Mouse (Mus musculus) cerebral cortex, adult 2 months (tissue): ENCODE results near the gene Galnt4.

Experiments
- WGBS: fragments of 180-500 bp; shearing (Covaris S2); methylation state at CpG from one replicate; pipeline ENCODE4 v1.1.7; 2018; 5-methylcytosine and 5-hydroxymethylcytosine counted together

Gene Galnt4

DNA sequence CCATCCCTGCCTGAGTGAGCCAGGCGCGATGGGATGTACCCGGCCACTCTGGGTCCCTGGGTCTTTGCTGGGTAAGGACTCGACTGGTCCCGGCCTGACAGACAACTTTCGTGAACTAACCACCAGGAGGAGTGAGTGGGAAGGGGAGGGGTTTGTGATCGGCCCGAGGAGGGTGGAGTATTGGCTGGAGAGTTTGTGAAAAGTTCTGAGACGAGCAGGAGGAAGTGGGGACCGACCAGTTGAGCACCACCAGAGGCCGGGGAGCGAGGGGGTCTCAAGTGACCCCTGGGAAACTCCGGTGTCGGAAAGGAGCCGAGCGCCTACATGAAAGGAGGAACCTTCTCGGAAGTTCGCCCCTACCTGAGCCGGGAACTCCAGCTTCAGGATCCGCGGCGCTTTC is at the start of gene Galnt4:
Gene Galnt4, plus strand, starts transcription at position 196 of the 400 bp plus-strand sequence.
- WGBS, result 1% methylated on average over 22 of the region's 22 CpGs

GRCm38 (mm10) chr10:99060588-99060987 is 47.4 kb upstream of the Galnt4 start:
- 84% methylated on average over 7 of the region's 7 CpGs for WGBS

GRCm38 (mm10) chr10:99061418-99061817 is 46.5 kb upstream of the Galnt4 start:
- 90% methylated on average over 10 of the region's 10 CpGs for WGBS

DNA sequence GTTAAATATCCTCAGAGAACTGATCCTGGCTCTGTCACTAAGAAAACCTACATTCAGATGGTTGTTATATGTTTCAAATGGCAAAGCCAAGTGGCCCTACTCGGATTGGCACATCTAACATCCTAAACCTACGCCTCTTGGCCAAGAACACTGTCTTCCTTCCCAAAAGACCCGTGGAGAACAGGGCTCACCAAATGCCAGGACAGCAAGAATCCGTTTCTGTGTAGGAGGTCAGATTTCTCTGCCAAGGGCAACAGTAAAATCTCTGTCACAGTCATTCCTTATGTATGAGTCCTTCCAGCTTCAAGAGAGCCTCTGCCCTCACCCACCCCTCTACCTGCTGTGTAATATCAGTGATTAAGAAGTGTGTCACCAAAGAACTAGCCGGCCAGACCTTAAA is 45.4 kb upstream of the Galnt4 start:
- WGBS, result 62% methylated on average over 5 of the region's 5 CpGs

DNA sequence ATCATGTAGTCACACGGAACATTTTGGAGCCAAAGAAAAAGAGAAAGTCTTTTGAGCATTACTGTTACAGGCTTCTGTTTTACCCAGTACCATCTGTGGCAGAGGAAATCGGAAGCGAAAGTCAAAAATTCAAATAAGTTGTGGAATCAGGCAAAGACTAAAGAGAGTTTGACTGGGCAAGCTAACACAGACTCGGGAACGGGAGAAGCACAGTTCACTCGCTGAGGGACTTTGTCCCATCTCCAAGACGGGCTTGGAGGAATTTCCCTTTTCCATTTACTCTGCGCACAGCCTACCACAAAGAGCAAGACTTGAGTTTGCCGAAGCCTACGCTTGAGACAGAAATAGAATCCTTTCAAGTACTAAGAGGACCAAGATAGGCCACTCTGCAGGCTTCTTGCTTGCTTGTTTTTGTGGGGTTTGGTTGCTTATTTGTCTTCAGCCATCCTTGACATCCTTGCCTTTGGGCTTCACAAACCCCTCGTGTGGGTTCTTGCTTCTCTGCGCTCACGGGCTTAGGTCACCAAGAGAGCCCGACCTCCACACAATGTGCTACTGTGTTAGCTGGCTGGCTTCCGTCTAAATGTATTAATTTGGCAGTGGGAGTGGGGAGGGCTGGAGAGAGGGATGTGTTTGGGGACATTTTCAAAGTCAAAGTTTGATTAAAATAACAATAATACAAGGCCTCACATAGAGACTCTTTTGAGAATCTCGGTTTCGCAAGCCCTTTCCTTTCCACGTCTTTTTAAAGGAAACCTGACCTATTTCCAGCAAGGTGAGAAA is 31.7 kb upstream of the Galnt4 start:
- WGBS, result 39% methylated on average over 18 of the region's 18 CpGs

DNA sequence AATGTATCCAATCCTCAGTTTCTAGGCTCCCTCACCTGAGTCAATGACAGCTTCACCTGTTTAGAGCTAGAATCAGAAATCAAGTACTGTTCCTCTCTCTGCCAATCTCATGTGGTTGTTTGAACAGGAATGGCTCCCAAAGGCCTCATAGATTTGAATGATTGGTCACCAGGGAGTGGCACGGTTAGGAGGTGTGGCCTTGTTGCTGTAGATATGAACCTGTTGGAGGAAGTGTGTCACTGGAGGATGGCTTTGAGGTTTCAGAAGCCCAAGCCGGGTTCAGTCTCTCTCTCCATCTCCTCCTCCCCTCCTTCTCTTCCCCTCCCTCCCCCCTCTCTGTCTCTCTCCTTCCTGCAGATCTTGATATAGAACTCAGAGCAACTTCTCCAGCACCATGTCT is 29.3 kb upstream of the Galnt4 start:
- WGBS, result 87% methylated on average over 2 of the region's 2 CpGs

DNA sequence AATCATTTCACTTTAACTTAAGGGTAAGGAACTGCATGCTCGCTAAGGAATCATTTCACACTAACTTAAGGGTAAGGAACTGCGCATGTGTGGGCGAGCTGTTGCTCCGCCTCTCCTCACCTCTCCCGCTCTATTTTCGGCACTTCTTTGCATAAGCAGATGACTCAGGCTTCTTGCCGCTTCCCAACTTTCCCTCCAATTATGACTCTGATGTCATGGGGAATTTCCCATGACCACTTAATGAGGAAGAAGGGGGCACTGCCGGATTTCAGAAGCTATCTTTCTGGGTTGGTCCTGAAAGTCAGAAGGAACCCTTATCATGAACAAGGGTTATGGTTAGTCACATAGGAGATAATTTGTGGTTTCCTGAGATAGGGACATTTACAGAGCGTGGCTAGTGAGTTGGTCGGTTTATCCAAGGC is 26.4 kb upstream of the Galnt4 start:
- WGBS, result 43% methylated on average over 10 of the region's 10 CpGs

DNA sequence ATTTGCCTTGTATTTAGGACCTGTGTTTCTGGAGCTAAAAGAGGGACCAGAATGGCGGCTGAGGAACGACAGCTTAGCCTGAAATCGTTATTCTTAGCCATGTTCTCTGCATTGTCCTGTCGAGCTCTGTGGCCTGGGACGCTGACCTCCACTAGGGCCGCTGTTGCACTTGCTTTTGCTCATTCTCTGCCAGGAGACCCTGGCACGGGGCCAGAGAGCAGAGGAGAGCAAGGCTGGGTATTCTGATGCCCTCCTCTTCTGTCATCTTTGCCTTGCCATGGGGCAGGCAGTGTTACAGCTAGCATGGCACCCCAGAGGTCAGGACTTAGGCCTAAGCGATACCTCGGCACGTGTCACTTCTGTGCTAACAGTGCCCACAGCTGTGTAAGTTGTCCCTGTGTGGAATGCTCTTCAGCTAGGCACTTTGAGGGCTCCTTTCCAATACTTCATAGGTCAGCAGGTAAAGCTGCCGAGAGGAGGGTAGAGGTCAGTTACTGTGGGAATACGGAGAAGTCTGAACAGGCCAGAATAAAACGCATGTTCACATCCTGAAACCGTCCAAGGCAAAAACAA is 24.4 kb upstream of the Galnt4 start:
- WGBS, result 85% methylated on average over 14 of the region's 14 CpGs

- WGBS, result 38% methylated on average over 23 of the region's 23 CpGs
Observed at GRCm38 (mm10) chr10:99084397-99085239, 23.3 kb upstream of the Galnt4 start.

DNA sequence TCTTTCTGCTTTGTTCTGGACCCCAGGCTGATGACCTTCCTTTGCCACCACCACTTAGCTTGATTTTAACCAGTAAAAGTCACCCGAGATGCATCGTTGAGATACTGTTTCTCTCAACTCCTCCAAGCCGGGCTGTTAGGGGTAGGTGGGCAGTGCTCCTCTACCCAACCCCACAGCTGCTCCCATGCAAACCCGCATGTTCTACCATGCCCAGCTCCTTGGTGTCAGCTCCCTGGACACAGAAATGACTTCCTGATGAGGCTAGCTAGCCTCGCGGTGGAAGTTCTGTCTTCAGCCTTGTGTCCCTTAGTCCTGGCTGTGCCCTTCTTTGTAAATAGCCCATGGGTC is 22.7 kb upstream of the Galnt4 start:
- 56% methylated on average over 6 of the region's 6 CpGs for WGBS

DNA sequence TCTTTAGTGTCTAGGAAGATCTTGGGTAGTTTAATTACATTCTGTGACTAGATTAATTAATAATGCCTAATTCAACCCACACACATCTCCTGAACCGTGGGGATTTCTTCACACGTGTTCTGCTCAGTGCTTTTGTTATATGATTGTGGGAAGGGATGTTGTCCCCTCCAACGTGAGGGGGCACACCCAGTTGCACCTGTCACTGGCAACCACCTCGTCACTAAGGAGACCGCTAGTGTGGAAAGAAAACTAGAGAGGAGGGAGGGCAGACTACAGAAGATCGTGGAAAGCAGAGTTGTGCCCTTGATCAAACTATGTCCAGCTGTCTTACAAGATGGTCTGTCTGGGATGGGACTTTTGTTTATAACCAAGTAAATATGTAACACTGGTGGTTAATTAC is 21.9 kb upstream of the Galnt4 start:
- 54% methylated on average over 6 of the region's 6 CpGs for WGBS

DNA sequence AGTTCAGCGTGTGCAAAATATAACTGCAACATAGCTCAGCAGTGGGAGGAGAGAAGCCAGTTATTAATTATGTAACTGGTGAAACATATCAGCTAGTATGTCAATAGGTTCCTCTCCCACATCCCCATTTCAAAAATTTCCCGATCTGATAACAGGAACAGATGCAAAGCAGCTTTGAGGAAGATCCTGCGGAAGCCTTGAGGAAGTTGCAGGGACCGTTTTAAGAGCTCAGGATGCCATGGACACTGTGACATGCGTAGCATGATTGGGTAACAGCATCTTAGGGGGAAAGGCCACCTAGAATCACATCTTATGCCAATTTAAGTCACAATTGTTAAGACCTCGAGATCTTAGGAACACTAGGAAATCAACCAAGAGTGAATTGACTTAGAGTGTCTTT is 18.1 kb upstream of the Galnt4 start:
- WGBS, result 67% methylated on average over 6 of the region's 6 CpGs

DNA sequence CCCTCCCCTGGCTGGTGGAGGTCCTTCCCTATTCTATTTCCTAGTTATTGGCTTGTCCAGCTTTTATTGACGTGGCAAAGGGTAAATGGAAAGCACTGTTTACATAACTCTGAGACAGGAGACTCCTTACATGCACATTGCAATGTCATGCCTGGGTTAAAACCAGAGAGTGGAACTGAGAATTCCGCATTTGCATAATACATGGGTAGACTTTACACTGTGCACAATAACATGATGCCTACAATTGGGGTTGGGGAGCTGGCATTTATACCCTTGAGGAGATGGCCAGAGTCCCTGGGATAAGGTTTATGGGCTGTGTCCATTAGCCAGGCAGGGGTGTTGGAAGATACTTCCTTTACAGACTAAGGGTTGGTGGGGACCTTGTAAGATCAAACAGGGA is 14.6 kb upstream of the Galnt4 start:
- 92% methylated on average over 2 of the region's 2 CpGs for WGBS

DNA sequence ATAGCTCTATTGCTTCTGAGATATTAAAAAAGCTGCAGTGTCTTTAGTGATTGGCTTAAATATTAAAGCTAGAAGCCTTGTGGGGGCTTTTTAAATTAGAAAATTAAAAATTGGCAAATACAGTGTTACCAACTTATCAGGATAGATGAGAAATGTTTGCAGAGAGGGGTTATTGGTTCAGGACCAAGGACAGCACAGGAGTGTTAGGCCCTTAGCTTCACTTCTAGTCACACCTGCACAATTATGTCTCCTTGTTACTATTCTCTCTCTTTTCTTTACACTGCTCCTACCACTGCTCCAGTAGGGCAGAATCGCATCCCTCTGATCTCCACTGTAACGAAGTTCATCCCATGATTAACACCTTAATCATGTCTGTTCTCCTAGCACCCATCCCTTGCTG is 12.8 kb upstream of the Galnt4 start:
- WGBS, result 86% methylated on average over 2 of the region's 2 CpGs

DNA sequence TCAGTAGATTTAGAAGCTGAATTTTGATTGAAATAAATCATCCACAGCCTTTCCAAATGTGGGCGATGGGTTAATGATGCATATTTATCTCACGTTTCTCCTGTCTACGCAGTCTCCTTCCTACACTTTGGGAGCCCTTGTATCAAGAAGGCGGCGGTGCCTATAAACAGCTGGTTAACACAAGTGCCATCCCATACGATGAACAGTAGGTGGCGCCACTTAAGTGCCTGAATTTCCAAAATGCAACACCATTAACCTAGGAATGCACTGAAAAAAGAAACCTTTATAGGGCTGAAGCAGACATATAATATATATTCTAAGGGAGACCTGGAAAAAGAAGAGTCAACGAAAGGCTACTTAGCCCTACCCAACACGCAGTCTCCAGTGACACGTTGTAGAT is 10.6 kb upstream of the Galnt4 start:
- WGBS, result 53% methylated on average over 10 of the region's 10 CpGs

GRCm38 (mm10) chr10:99105522-99105921 is 2.4 kb upstream of the Galnt4 start:
- WGBS, result 85% methylated on average over 3 of the region's 3 CpGs

GRCm38 (mm10) chr10:99106311-99106702 is 1.7 kb upstream of the Galnt4 start:
- WGBS, result 11% methylated on average over 8 of the region's 8 CpGs

DNA sequence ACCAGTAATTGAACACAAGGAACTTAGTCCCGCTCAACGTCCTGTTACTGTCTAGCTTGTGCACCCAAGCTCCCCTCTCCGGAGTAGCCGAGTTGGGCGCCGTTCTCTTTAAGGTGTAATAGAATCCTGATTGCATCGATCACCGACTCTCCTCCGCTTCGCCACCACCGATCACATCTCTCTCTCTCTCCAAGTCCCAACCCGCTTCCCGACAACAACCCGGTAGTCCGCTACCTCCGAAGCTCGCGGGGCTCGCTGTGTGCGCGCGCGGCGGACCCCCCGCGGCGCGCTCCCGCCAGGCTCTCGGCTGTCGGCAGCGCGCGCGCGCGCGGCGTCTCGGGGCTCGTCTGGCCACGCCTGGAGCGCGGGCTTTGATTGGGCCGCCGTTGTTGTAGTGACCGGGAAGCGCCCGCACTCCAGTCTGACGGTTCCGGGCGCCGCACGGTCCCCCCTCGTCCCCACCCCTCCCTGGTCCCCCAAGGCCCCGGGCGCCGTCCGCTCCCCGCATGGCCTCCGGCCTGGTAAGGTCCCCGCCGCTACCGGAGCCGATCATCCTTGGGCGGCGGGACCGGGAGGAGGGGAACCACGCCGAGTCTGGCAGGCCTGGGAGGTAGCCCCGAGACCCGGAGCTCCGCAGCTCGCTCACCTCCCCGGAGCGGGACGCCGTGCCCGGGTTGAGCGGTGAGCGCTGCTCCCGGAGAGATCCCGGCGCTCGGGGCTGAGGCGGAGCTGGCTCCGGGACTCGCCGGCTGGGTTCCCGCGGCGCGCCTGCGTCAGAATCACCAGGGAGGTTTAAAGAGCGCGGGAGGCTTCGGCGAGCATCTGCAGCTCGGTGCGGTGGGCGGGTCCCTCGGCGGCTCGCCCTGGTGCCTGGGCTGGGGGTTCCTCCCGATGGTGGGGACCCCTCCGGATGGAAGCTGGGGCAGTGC is 992 bp upstream of the Galnt4 start, which contains the start of gene Poc1b:
Gene Poc1b, plus strand, starts transcription at position 334 of the 929 bp plus-strand sequence.
- 1% methylated on average over 104 of the region's 106 CpGs for WGBS

- 47% methylated on average over 12 of the region's 12 CpGs for WGBS
Observed at GRCm38 (mm10) chr10:99108431-99108982, 548 bp downstream of the Galnt4 start.

DNA sequence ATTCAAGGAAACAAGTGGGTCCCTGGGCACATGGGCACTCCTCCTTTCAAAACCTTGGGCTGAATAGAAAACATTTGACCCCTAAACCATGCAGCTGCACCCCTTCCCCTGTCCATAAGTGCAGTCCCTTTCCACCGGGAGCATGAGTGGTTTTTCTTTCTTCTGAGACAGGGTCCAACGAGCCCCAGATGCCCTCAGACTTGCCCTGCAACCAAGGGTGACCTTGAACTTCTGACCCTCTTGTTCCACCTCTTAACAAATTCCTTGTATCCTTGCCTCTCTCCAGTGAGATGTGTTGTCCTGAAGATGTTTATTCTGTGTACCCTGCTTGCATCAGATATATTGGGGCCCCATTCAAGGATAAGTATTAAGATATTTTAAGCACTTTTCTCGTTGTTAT is 5.6 kb downstream of the Galnt4 start:
- WGBS, result 68% methylated on average over 3 of the region's 3 CpGs

- WGBS, result 92% methylated on average over 8 of the region's 8 CpGs
Observed at GRCm38 (mm10) chr10:99114295-99114694, 6.3 kb downstream of the Galnt4 start.
